Mouse (Mus musculus): Measurements from ENCODE around the gene Glra3. TPM values are rescaled to one million over a fixed set of nuclear protein-coding genes. Genes with fewer than 3 reads are reported as not detected.
A peak's percentile ranks its signal among the peaks of the same experiment; 100 is the strongest.

Glra3 gene
- polyA plus RNA-seq (2021): not detected

DNA sequence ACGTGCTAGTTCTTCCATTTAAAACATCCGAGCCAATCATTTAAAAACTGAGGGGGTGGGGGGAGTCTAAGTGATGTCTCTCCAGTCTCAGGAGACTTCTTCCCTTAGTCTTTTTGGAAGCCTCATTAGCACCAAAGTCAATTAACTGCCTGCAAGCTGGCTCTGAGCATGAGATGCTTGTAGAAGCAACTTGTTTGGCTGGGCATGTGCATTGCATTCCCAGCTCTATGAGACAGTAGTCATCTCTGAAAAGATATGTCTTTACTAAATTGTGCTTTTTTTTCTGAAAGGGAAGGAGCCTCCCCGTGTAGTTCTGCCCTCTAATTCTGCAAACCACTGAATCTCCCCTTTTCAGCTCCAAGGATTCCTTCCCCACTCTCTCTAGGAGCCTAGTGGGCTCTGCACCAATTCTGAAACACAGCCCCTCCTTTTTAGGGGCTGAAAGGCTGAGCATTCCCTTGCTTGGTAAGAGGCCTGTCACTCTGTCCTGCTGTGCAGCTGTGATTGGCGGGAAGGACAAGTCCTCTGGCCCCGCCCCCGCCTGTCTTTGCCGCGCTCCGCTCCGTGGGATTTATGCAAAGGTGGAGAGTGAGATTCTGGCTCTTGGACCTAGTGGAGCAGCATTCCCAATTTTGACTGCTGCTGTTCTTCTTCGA, at the start of gene Glra3:
Gene Glra3, plus strand, starts transcription at position 591 of the 656 bp plus-strand sequence.
- DNase-seq (ENCODE audit: low read depth, low spot score) (no peak), ATAC-seq (no peak)
- POLR2A ChIA-PET: no interaction called here
- H3K27me3 ChIP-seq: no peaks in the 10 kb centered on the region
- CTCF ChIA-PET: no interaction called here
- in situ Hi-C loops (cut with MboI; ENCODE audit: low pct_unique_long_range_greater_than_20kb): no loop called here
- no peak for TF ChIP-seq CTCF (IDR thresholded peaks at IDR 0.05)

DNA sequence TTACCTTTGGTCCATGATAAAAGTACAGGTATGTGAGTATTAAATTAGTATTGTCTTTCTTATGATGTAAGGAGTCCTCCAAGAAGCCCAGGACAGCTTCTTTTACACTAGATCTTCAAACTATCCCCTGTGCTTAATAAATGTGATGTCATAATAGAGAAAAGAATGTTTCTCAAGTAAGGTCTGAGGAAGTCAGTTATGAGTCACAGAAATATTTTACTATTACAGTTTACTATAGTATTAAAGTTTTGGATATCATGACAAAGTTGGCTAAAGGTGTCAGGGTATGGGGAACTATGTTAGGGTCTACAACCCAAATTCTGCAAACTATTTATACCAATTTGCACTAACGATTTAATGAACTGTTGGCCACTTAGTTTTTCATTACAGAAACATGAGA, 33.4 kb upstream of the Glra3 start, which contains the start of gene Adam29:
Gene Adam29, minus strand, starts transcription at position 101 of the 400 bp plus-strand sequence.
- DNase-seq (ENCODE audit: low read depth, low spot score) (no peak), ATAC-seq (no peak)
- POLR2A ChIA-PET: no interaction called here
- H3K27me3 ChIP-seq: no peaks in the 10 kb centered on the region
- in situ Hi-C loops (cut with MboI; ENCODE audit: low pct_unique_long_range_greater_than_20kb): no loop called here
- CTCF ChIA-PET: no interaction called here
- no peak for TF ChIP-seq CTCF (IDR thresholded peaks at IDR 0.05)

DNA sequence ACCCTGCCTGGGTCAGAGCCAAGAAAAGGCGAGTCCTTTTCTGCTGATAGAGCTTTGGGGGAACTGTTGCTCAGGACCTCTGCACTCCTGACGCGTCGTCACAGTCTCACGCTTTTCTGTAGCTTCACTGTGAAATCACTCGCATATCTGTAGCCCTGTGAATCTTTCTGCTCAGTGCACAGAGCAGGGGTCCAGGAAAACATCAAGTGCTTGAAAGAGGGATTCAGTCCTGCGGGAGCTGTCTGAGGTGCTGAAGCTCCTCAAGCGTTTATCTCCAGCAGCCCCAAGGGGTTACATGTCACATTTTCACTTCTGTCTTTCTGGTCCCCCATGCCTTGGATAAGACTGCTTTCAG, 243 bp downstream of the Glra3 start:
- ATAC-seq: no peak
- in situ Hi-C loops (cut with MboI; ENCODE audit: low pct_unique_long_range_greater_than_20kb): no loop called here
- POLR2A ChIA-PET: no interaction called here

DNA sequence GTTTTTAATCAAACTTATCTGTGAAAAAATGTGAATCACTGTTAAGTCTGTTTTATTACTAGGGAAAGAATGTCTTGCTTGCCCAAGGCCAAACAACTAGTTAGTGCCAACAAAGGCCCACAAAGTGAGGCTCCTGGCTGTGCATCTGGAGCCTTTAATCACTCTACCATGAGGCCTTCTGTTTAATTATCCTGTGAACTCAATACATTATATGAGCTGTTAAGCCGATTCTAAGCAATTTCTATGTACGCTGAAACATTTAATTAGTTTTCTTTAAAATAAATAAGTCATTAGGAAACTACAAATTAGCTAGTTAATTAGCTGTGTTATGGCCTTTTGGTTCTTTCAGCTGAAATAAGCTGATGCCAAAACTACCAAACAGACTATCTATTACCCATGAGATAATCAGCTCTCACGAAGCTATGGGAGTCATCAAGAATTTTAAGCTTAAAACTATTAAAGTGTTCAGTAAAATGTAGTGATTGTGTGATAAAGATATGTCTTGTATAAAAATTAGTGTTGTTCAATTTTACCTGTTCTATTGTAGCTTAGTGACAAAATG, 24.6 kb downstream of the Glra3 start:
- ATAC-seq: no peak
- ChIA-PET CTCF (no interaction called here), POLR2A (no interaction called here)
- DNase-seq (ENCODE audit: low read depth, low spot score): no peak
- H3K27me3 ChIP-seq: no peaks in the 10 kb centered on the region
- in situ Hi-C loops (cut with MboI; ENCODE audit: low pct_unique_long_range_greater_than_20kb): no loop called here
- no peak for TF ChIP-seq CTCF (IDR thresholded peaks at IDR 0.05)

More for the DNA sequence above, 243 bp downstream of the Glra3 start:
- no peak for DNase-seq (ENCODE audit: low read depth, low spot score)
- CTCF ChIA-PET: no interaction called here
- TF ChIP-seq CTCF (IDR thresholded peaks at IDR 0.05): no peak
- no peaks in the 10 kb centered on the region for H3K27me3 ChIP-seq

DNA sequence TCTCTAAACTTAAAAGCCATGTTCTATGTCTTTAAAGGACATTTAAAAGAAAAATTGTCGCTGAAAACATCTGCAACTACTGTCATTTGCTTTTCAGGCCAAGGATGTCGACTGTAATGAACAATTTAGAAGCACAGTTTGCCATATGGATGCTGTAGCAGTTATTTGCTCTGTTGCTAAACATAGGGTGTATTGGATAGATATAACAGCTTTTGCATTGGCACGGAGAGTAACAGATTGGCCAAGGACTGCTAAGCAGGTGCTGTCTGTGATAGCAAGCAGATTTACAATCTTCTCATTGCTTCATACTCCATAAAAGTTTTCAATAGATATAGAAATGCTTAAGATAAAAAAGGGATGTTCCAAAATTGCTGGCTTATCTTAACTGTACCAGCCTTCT, 57.6 kb downstream of the Glra3 start:
- CTCF ChIA-PET: no interaction called here
- DNase-seq (ENCODE audit: low read depth, low spot score) (no peak), ATAC-seq (no peak)
- in situ Hi-C loops (cut with MboI; ENCODE audit: low pct_unique_long_range_greater_than_20kb): no loop called here
- no peak for TF ChIP-seq CTCF (IDR thresholded peaks at IDR 0.05)
- H3K27me3 ChIP-seq: peaks cover 6% of the 10 kb centered on the region
- POLR2A ChIA-PET: no interaction called here

DNA sequence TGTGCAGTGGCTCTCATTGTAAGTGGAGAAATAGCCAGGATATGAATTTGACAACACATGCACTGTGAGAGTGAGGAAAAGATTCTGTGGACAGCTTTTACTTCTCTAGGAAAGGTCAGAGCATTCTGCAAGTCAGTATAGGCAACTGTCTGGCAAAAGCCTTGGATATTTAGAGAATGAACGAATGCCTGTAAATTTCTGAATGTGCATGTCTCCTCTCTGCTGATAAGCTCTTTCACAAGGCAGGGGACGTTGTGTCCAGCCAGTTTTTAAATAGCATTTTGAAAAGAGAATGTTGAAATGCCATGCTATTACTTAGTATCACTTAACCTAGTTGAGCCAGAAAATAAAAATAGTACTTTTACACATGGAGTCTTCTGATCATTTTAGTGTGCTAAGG, 114.1 kb downstream of the Glra3 start:
- no peak for TF ChIP-seq CTCF (IDR thresholded peaks at IDR 0.05)
- peaks cover 3% of the 10 kb centered on the region for H3K27me3 ChIP-seq
- ATAC-seq: no peak
- CTCF ChIA-PET: no interaction called here
- POLR2A ChIA-PET: no interaction called here
- in situ Hi-C loops (cut with MboI; ENCODE audit: low pct_unique_long_range_greater_than_20kb): loop anchor here (25.0 kb wide), 1 partner anchor 558 kb away; no protein-coding TSS in a partner anchor
- no peak for DNase-seq (ENCODE audit: low read depth, low spot score)

DNA sequence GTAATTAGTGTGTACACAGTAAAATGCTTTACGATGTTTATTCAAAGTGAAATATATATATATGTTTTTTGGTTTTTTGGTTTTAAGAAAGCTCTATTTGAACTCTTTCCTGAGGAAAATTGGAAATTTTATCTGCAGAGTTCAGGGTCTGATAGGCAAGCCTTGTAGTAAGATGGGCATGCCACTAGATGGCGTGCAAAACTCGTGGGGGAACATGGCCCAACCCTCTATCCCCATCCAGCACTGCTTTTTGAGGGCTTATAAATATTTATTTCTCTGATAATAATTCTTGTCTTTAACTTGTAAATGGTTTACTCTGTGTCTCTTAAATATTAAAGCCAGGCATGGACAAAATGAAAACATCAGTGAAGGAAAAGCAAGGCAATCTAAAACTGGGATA, 122.8 kb downstream of the Glra3 start:
- peak; percentile 71 for TF ChIP-seq CTCF (IDR thresholded peaks at IDR 0.05)
- ATAC-seq: no peak
- POLR2A ChIA-PET: no interaction called here
- DNase-seq (ENCODE audit: low read depth, low spot score): no peak
- in situ Hi-C loops (cut with MboI; ENCODE audit: low pct_unique_long_range_greater_than_20kb): loop anchor here (25.0 kb wide), 1 partner anchor 549 kb away; no protein-coding TSS in a partner anchor
- peaks cover 11% of the 10 kb centered on the region for H3K27me3 ChIP-seq
- CTCF ChIA-PET: interaction anchor here (1.7 kb wide), 1 partner anchor 424 kb away, joined by 5 read pairs; no protein-coding TSS in a partner anchor

DNA sequence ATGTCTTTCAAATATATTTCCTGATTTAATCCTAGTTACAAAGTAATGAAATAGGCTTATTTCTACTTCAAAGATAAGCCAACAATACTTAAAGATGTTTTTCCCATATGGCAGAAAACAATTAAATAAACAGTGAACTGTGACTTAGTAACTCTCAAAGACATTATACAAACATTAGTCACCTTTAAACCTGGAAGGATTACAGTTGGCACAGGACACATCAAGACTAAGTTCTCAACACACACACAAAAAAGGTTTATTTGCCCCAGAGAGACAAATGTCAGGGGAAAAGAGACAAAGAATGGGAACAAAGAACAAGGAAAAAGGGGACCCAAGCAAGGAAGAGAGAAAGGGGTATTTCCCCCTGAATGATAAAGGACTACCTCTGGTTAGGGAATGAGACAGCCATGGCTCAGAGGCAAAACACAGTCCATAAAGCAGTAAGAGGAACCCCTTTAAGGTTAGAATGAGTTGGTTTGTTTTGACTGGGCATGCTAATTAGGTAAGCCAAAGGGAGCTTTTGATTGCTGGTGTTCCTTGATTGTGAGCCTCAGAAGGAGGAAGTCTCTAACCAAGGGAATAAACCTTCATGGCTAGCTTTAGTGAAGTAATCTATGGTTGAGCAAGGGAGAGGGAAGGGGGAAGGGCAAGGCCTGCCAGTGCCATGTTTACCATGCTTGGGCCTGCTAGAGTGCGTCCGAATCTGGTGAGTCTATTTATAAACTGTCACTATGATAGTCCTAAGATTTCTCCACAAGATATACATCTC, 130.4 kb downstream of the Glra3 start:
- DNase-seq (ENCODE audit: low read depth, low spot score) (no peak), ATAC-seq (no peak)
- in situ Hi-C loops (cut with MboI; ENCODE audit: low pct_unique_long_range_greater_than_20kb): loop anchor here (25.0 kb wide), 1 partner anchor 542 kb away; no protein-coding TSS in a partner anchor
- no peaks in the 10 kb centered on the region for H3K27me3 ChIP-seq
- CTCF ChIA-PET: interaction anchor here (0.7 to 1.3 kb wide), 2 partner anchors 14 to 424 kb away, joined by 3 to 4 read pairs; no protein-coding TSS in a partner anchor
- no peak for TF ChIP-seq CTCF (IDR thresholded peaks at IDR 0.05)
- POLR2A ChIA-PET: no interaction called here

DNA sequence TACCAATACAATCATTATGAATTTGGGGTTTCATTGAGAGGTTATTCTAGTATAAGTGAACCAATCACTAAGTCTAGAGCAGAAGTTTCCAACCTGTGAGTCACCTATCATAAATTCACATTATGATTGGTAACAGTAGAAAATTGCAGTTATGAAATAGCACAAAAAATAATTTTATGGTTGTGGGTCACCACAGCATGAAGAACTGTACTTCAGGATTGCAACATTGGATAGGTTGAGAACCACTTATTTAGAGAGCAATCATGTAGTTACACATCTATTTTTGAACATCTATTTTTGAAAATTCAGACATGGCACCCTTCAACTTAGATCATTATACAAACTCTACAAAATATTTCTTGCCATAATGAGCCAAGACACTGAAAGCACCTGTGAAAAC, 143.4 kb downstream of the Glra3 start:
- ChIA-PET POLR2A (no interaction called here), CTCF (no interaction called here)
- ATAC-seq: no peak
- no peak for TF ChIP-seq CTCF (IDR thresholded peaks at IDR 0.05)
- DNase-seq (ENCODE audit: low read depth, low spot score): no peak
- in situ Hi-C loops (cut with MboI; ENCODE audit: low pct_unique_long_range_greater_than_20kb): no loop called here
- H3K27me3 ChIP-seq: peaks cover 12% of the 10 kb centered on the region

DNA sequence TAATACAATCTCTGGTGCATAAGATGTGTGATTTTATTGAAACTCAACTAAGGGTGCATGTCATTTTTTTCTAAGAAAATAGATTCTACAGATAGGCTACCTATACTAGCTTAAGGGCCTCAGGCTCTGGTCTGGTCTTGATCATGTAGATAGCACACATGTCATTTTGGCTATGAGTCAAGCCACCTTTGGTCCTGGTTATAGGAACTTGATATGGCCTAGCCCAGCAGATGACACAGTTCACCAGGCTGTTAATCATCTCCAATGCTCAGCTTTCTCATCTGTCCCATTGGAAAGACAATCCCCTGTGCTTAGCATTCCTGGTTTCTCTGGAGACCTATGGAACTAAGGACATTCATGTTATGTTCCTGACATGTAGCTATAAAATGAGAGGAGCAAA, 154.1 kb downstream of the Glra3 start:
- TF ChIP-seq CTCF (IDR thresholded peaks at IDR 0.05): no peak
- POLR2A ChIA-PET: no interaction called here
- CTCF ChIA-PET: interaction anchor here (1.5 kb wide), 1 partner anchor 10 kb away, joined by 4 read pairs; no protein-coding TSS in a partner anchor
- no peak for ATAC-seq
- in situ Hi-C loops (cut with MboI; ENCODE audit: low pct_unique_long_range_greater_than_20kb): no loop called here
- no peak for DNase-seq (ENCODE audit: low read depth, low spot score)
- no peaks in the 10 kb centered on the region for H3K27me3 ChIP-seq

DNA sequence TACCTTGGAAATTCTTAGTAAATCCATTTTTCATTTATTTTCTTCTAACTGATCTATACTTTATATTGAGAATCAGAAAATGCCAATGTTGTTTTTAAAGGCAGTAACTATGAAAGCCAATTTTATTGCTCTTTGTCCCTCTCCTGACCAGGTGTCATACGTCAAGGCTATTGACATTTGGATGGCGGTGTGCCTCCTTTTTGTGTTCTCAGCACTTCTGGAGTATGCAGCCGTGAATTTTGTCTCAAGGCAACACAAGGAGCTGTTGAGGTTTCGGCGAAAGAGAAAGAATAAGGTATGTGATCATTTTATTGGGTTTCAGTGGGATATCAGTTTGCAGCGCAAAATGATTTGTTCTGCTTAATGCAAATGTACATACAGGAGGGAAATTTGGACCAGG, 170.0 kb downstream of the Glra3 start:
- ATAC-seq: no peak
- in situ Hi-C loops (cut with MboI; ENCODE audit: low pct_unique_long_range_greater_than_20kb): no loop called here
- DNase-seq (ENCODE audit: low read depth, low spot score): no peak

More for the DNA sequence above, 170.0 kb downstream of the Glra3 start:
- peaks cover 3% of the 10 kb centered on the region for H3K27me3 ChIP-seq
- no peak for TF ChIP-seq CTCF (IDR thresholded peaks at IDR 0.05)
- ChIA-PET CTCF (no interaction called here), POLR2A (no interaction called here)
